Mouse (Mus musculus) adrenal gland, postnatal 36 days (tissue): Measurements from ENCODE around the gene Fbxo42. TPM values are rescaled to one million over a fixed set of nuclear protein-coding genes. Genes with fewer than 3 reads are reported as not detected.
"Not testable (repeated sequence)": the region's sequence is repeated elsewhere in the genome, so short reads cannot be mapped to it uniquely, and the experiment has no call there.

ENCODE experiments used
- DNase-seq, 2 experiments: peaks; one replicate each; pipeline ENCODE4 v3.0.0; 2021; ENCODE audit warnings: mixed read lengths in 1 of 2
- total RNA-seq, 2 experiments: library from RNA; stranded (reverse); gene quantifications; 2 replicates each; pipeline ENCODE4 v1.2.3; 2021

Fbxo42 gene
- total RNA-seq, 2 experiments from 2014 or later = 20.4 to 21.6 TPM

- DNase-seq = no peak
Observed at GRCm38 (mm10) chr4:141134751-141135530, 12.8 kb upstream of the Fbxo42 start.

GRCm38 (mm10) chr4:141136126-141136525 is 11.6 kb upstream of the Fbxo42 start:
- no peak for DNase-seq

GRCm38 (mm10) chr4:141137740-141138139 is 10.0 kb upstream of the Fbxo42 start:
- not testable (repeated sequence) for DNase-seq

GRCm38 (mm10) chr4:141138425-141139115 is 9.1 kb upstream of the Fbxo42 start:
- peak in 1 of 2 experiments; percentile 33 for DNase-seq

GRCm38 (mm10) chr4:141139116-141139970 is 8.4 kb upstream of the Fbxo42 start, which contains the start of gene Szrd1:
Szrd1 (minus strand) TSS chr4:141139775.
- peak; percentile 99 to 100 for DNase-seq

GRCm38 (mm10) chr4:141140354-141140753 is 7.4 kb upstream of the Fbxo42 start:
- not testable (repeated sequence) for DNase-seq

GRCm38 (mm10) chr4:141140967-141141366 is 6.7 kb upstream of the Fbxo42 start:
- no peak for DNase-seq

- peak; percentile 78 to 82 for DNase-seq
Observed at GRCm38 (mm10) chr4:141142285-141142811, 5.4 kb upstream of the Fbxo42 start.

GRCm38 (mm10) chr4:141145124-141145523 is 2.6 kb upstream of the Fbxo42 start:
- DNase-seq = not testable (repeated sequence)

- DNase-seq = no peak
Observed at GRCm38 (mm10) chr4:141146491-141147033, 1.2 kb upstream of the Fbxo42 start.

- peak; percentile 49 to 64 for DNase-seq
Observed at GRCm38 (mm10) chr4:141148009-141148801, 492 bp downstream of the Fbxo42 start.

GRCm38 (mm10) chr4:141149116-141149515 is 1.4 kb downstream of the Fbxo42 start:
- no peak for DNase-seq

GRCm38 (mm10) chr4:141157485-141157884 is 9.8 kb downstream of the Fbxo42 start:
- no peak for DNase-seq

- DNase-seq = no peak
Observed at GRCm38 (mm10) chr4:141158609-141159008, 10.9 kb downstream of the Fbxo42 start.

- DNase-seq = no peak
Observed at GRCm38 (mm10) chr4:141159093-141159492, 11.4 kb downstream of the Fbxo42 start.

- no peak for DNase-seq
Observed at GRCm38 (mm10) chr4:141159666-141160065, 12.0 kb downstream of the Fbxo42 start.

GRCm38 (mm10) chr4:141160193-141160592 is 12.5 kb downstream of the Fbxo42 start:
- no peak for DNase-seq

- no peak for DNase-seq
Observed at GRCm38 (mm10) chr4:141161699-141162208, 14.0 kb downstream of the Fbxo42 start.

- peak; percentile 50 for DNase-seq
Observed at GRCm38 (mm10) chr4:141163729-141164128, 16.0 kb downstream of the Fbxo42 start.

- no peak for DNase-seq
Observed at GRCm38 (mm10) chr4:141165744-141166292, 18.1 kb downstream of the Fbxo42 start.
